Mouse (Mus musculus) olfactory bulb, adult 2 months (tissue): ENCODE results near the gene Hist2h2be.

ENCODE experiments used
- CTCF ChIP-seq: fragments of 200-500 bp; IDR thresholded peaks from 2 replicates; pipeline ENCODE4 v1.5.1; 2012; ENCODE audit warnings: low read depth, mild to moderate bottlenecking, low read length, moderate library complexity; ENCODE audit not compliant: insufficient read depth
- POLR2A ChIP-seq: fragments of 200-500 bp; IDR thresholded peaks from 2 replicates; pipeline ENCODE4 v1.6.1; 2012; ENCODE audit warnings: mild to moderate bottlenecking, low read depth, low read length, moderate library complexity; ENCODE audit not compliant: insufficient read depth

GRCm38 (mm10) chr3:96267541-96267940 lies 46.6 kb downstream of the Hist2h2be start:
- no peak for TF ChIP-seq POLR2A
- no peak for TF ChIP-seq CTCF
